Mouse (Mus musculus): ENCODE measurements around the gene Cdc42ep1. TPM values are rescaled to one million over a fixed set of nuclear protein-coding genes. Genes with fewer than 3 reads are reported as not detected.

The Cdc42ep1 gene
- polyA plus RNA-seq, 1 experiment from 2014 or later, result 11.2 TPM

DNA sequence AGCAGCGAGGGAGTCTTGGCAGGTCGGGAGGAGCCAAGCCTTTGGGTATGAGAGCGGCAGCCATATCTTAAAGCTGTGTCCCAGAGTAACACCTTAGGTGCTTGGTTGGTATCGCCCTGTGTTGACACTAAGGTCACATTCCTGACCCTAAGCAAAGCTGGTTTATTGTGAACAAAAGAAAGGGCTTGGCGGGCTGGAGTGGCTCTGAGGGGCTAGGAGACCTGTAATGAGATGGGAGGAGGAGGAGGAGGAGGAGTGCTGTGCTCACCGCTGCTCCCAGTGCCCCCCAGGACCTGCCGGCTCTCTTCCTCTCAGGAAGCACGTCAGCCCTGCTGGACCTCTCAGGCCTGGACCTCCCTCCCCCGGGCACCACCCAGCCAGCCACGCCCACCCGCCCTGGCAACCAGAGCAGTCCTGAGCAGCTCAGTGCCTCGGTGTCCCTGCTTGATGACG lies 47.0 kb downstream of the Cdc42ep1 start:
- no peaks in the 10 kb centered on the region for H3K9me3 ChIP-seq (ENCODE audit: control insufficient read depth, low read length)
- H3K27me3 ChIP-seq (ENCODE audit: control insufficient read depth, insufficient read depth, low read length), result no peaks in the 10 kb centered on the region
- ATAC-seq (ENCODE audit: insufficient number of reproducible peaks, low FRiP score, low TSS enrichment, low read depth) (no peak), DNase-seq (ENCODE audit: low spot score) (no peak)
- peaks cover 31% of the 10 kb centered on the region for H3K36me3 ChIP-seq (ENCODE audit: control insufficient read depth, insufficient read depth, low read length)
- no peak overlapping the region for H3K4me3 ChIP-seq (ENCODE audit: low read depth, low read length)
- H3K4me2 ChIP-seq (ENCODE audit: low read depth, severe bottlenecking), result no peak overlapping the region
- 39% methylated on average over 13 of the region's 13 CpGs for WGBS
- H3K4me1 ChIP-seq (ENCODE audit: control insufficient read depth, insufficient read depth, low read length), result 0 out of 2 replicates have a peak, but pooled peaks cover 2% of the 10 kb centered on the region
- H3K27ac ChIP-seq (replicated peaks; ENCODE audit: low read depth, low read length), result 0 out of 2 replicates have a peak overlapping the region, but pooled peaks have one; percentile 30
- no peak overlapping the region for H3K9ac ChIP-seq (ENCODE audit: low read length)

DNA sequence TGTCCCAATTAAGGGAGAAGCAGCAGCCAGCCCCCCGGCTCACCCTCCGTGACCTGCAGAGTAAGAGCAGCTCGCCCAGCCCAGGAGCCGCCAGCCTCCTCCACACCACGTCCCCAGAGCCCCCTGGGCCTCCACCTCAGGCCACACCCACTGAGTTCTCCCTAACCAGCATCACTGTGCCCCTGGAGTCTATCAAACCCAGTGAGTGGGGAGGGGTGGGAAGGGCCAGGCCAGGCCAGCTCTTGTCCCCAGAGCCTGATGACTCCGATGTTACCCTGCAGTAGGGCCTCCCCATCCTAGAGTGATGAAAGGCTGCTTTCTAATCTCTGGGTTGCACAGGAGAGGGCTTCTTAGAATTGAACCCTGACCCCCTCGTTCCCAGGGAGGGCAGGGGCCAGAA lies 50.0 kb downstream of the Cdc42ep1 start:
- no peaks in the 10 kb centered on the region for H3K9me3 ChIP-seq (ENCODE audit: control insufficient read depth, low read length)
- DNase-seq (ENCODE audit: low spot score) (no peak), ATAC-seq (ENCODE audit: insufficient number of reproducible peaks, low FRiP score, low TSS enrichment, low read depth) (no peak)
- H3K4me2 ChIP-seq (ENCODE audit: low read depth, severe bottlenecking), result no peak overlapping the region
- H3K4me3 ChIP-seq (ENCODE audit: low read depth, low read length), result no peak overlapping the region
- 45% methylated on average over 7 of the region's 7 CpGs for WGBS
- 0 out of 2 replicates have a peak, but pooled peaks cover 2% of the 10 kb centered on the region for H3K4me1 ChIP-seq (ENCODE audit: control insufficient read depth, insufficient read depth, low read length)
- H3K27me3 ChIP-seq (ENCODE audit: control insufficient read depth, insufficient read depth, low read length), result no peaks in the 10 kb centered on the region
- H3K36me3 ChIP-seq (ENCODE audit: control insufficient read depth, insufficient read depth, low read length), result peaks cover 14% of the 10 kb centered on the region; the same call in 1 of the 2 replicates
- H3K9ac ChIP-seq (ENCODE audit: low read length), result no peak overlapping the region
- no peak overlapping the region for H3K27ac ChIP-seq (replicated peaks; ENCODE audit: low read depth, low read length)

DNA sequence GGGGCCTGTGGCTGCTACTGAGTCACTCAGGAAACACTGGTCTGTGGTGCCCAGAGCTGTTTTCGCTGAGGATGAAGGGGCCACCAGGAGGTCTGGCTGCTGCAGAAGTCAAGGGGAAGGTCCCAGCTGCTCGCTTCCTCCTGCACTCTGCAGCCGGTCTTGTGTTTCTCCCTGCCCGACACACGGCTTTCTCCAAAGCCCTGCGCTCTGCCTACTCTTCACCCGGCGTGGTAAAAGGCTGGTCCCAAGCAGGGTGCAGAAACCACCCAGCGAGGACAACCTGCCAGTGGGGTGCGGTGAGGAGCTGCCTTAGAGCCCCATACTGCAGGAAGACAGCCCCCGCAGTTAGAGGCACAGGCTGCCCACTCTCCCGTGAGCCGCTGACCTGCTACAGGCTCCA lies 52.3 kb downstream of the Cdc42ep1 start:
- no peak for ATAC-seq (ENCODE audit: insufficient number of reproducible peaks, low FRiP score, low TSS enrichment, low read depth)
- Histone ChIP-seq H3K36me3 (ENCODE audit: control insufficient read depth, insufficient read depth, low read length) (peaks cover 5% of the 10 kb centered on the region; the same call in 1 of the 2 replicates), H3K4me1 (ENCODE audit: control insufficient read depth, insufficient read depth, low read length) (peaks cover 9% of the 10 kb centered on the region; the same call in 1 of the 2 replicates)

DNA sequence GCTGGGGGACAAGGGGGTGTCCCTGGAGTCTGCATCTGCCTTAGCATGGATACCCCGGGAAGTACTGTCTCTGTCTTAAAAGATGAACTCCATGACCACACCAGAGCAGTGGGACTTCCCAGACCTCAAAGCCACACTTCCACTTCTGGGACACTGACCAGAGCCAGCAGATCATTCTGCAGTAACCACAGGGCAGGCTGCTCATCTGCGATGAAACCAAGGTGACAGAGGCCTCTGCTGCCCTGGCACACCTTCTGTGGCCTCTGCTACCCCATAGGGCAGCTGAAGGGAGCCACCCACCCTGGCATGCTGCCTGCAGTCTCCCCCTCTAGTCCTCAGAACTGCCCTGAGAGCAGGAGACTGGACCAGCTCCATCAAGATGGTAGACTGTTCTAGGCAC lies 53.3 kb downstream of the Cdc42ep1 start:
- Histone ChIP-seq H3K9me3 (ENCODE audit: control insufficient read depth, low read length) (no peaks in the 10 kb centered on the region), H3K36me3 (ENCODE audit: control insufficient read depth, insufficient read depth, low read length) (peaks cover 3% of the 10 kb centered on the region; the same call in 1 of the 2 replicates), H3K27ac (replicated peaks; ENCODE audit: low read depth, low read length) (no peak overlapping the region; the same call in 1 of the 2 replicates), H3K4me2 (ENCODE audit: low read depth, severe bottlenecking) (no peak overlapping the region), H3K4me3 (ENCODE audit: low read depth, low read length) (no peak overlapping the region), H3K9ac (ENCODE audit: low read length) (no peak overlapping the region), H3K27me3 (ENCODE audit: control insufficient read depth, insufficient read depth, low read length) (no peaks in the 10 kb centered on the region), H3K4me1 (ENCODE audit: control insufficient read depth, insufficient read depth, low read length) (peaks cover 11% of the 10 kb centered on the region)
- ATAC-seq (ENCODE audit: insufficient number of reproducible peaks, low FRiP score, low TSS enrichment, low read depth), result no peak
- 86% methylated on average over 2 of the region's 2 CpGs for WGBS
- no peak for DNase-seq (ENCODE audit: low spot score)

More for the DNA sequence above, 52.3 kb downstream of the Cdc42ep1 start:
- no peak overlapping the region for H3K4me2 ChIP-seq (ENCODE audit: low read depth, severe bottlenecking)
- no peaks in the 10 kb centered on the region for H3K27me3 ChIP-seq (ENCODE audit: control insufficient read depth, insufficient read depth, low read length)
- WGBS, result 77% methylated on average over 13 of the region's 13 CpGs
- no peaks in the 10 kb centered on the region for H3K9me3 ChIP-seq (ENCODE audit: control insufficient read depth, low read length)
- no peak overlapping the region for H3K27ac ChIP-seq (replicated peaks; ENCODE audit: low read depth, low read length)
- no peak overlapping the region for H3K4me3 ChIP-seq (ENCODE audit: low read depth, low read length)
- no peak for DNase-seq (ENCODE audit: low spot score)
- no peak overlapping the region for H3K9ac ChIP-seq (ENCODE audit: low read length)

DNA sequence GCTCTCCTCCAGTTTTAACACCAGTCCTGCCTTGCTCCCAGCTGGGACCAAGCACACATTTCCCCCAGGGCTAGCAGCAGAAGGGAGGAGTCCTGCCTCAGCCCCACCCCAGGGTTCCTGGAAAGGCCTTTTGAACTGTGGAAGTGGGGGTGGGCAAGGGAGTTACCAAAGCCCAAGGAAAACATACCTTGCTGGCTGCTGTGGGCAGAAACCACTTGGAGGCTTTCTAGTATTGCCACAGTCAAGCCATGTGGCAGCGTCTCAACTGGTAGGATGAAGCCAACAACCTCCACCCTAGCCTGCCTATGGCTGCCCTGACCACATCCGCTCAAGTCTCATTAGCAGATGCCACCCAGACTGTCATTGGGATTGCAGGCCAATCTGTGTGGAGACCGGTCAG lies 53.7 kb downstream of the Cdc42ep1 start:
- H3K9ac ChIP-seq (ENCODE audit: low read length), result no peak overlapping the region
- H3K36me3 ChIP-seq (ENCODE audit: control insufficient read depth, insufficient read depth, low read length), result no peaks in the 10 kb centered on the region; the same call in 1 of the 2 replicates
- no peak overlapping the region for H3K4me3 ChIP-seq (ENCODE audit: low read depth, low read length)
- no peaks in the 10 kb centered on the region for H3K27me3 ChIP-seq (ENCODE audit: control insufficient read depth, insufficient read depth, low read length)
- H3K4me1 ChIP-seq (ENCODE audit: control insufficient read depth, insufficient read depth, low read length), result peaks cover 15% of the 10 kb centered on the region
- no peak overlapping the region for H3K4me2 ChIP-seq (ENCODE audit: low read depth, severe bottlenecking)
- 73% methylated on average over 3 of the region's 3 CpGs for WGBS
- no peak overlapping the region; the same call in 1 of the 2 replicates for H3K27ac ChIP-seq (replicated peaks; ENCODE audit: low read depth, low read length)
- H3K9me3 ChIP-seq (ENCODE audit: control insufficient read depth, low read length), result no peaks in the 10 kb centered on the region
- ATAC-seq (ENCODE audit: insufficient number of reproducible peaks, low FRiP score, low TSS enrichment, low read depth), result no peak
- DNase-seq (ENCODE audit: low spot score), result no peak

- Histone ChIP-seq H3K4me3 (ENCODE audit: low read depth, low read length) (no peak overlapping the region), H3K27me3 (ENCODE audit: control insufficient read depth, insufficient read depth, low read length) (no peaks in the 10 kb centered on the region), H3K4me1 (ENCODE audit: control insufficient read depth, insufficient read depth, low read length) (peaks cover 20% of the 10 kb centered on the region), H3K9ac (ENCODE audit: low read length) (no peak overlapping the region), H3K36me3 (ENCODE audit: control insufficient read depth, insufficient read depth, low read length) (no peaks in the 10 kb centered on the region; the same call in 1 of the 2 replicates), H3K27ac (replicated peaks; ENCODE audit: low read depth, low read length) (no peak overlapping the region), H3K9me3 (ENCODE audit: control insufficient read depth, low read length) (no peaks in the 10 kb centered on the region), H3K4me2 (ENCODE audit: low read depth, severe bottlenecking) (no peak overlapping the region)
- DNase-seq (ENCODE audit: low spot score) (no peak), ATAC-seq (ENCODE audit: insufficient number of reproducible peaks, low FRiP score, low TSS enrichment, low read depth) (no peak)
- 90% methylated on average over 4 of the region's 4 CpGs for WGBS
Measured at GRCm38 (mm10) chr15:78897488-78897887, 55.1 kb downstream of the Cdc42ep1 start.

GRCm38 (mm10) chr15:78898507-78899001 lies 56.1 kb downstream of the Cdc42ep1 start:
- Histone ChIP-seq H3K27me3 (ENCODE audit: control insufficient read depth, insufficient read depth, low read length) (no peaks in the 10 kb centered on the region), H3K36me3 (ENCODE audit: control insufficient read depth, insufficient read depth, low read length) (0 out of 2 replicates have a peak, but pooled peaks cover 3% of the 10 kb centered on the region), H3K9ac (ENCODE audit: low read length) (0 out of 2 replicates have a peak overlapping the region, but pooled peaks have one; percentile 12), H3K4me3 (ENCODE audit: low read depth, low read length) (no peak overlapping the region), H3K9me3 (ENCODE audit: control insufficient read depth, low read length) (no peaks in the 10 kb centered on the region), H3K4me1 (ENCODE audit: control insufficient read depth, insufficient read depth, low read length) (peaks cover 20% of the 10 kb centered on the region), H3K27ac (replicated peaks; ENCODE audit: low read depth, low read length) (0 out of 2 replicates have a peak overlapping the region, but pooled peaks have one; percentile 14), H3K4me2 (ENCODE audit: low read depth, severe bottlenecking) (peak overlapping the region; percentile 77)
- WGBS, result 55% methylated on average over 6 of the region's 6 CpGs
- DNase-seq (ENCODE audit: low spot score), result no peak
- no peak for ATAC-seq (ENCODE audit: insufficient number of reproducible peaks, low FRiP score, low TSS enrichment, low read depth)

DNA sequence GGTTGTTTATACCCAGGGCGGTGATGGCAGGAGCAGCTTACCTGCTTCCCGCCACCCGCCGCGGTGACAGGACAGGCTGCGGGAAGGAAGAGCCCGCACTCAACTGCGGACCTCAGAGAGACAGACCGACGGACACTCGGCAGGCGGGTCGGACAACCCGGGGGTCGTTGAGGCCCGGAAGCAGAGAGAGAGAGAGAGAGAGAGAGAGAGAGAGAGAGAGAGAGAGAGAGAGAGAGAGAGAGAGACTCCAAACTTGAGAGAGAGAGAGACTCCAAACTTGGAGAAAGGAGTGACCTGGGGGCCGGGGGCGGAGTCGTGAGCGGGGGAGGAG lies 57.0 kb downstream of the Cdc42ep1 start, which contains the start of gene Gm49510:
Gene Gm49510, plus strand, starts transcription at position 259 of the 331 bp plus-strand sequence.
- H3K9me3 ChIP-seq (ENCODE audit: control insufficient read depth, low read length), result no peaks in the 10 kb centered on the region
- DNase-seq (ENCODE audit: low spot score), result no peak
- no peaks in the 10 kb centered on the region for H3K27me3 ChIP-seq (ENCODE audit: control insufficient read depth, insufficient read depth, low read length)
- H3K4me2 ChIP-seq (ENCODE audit: low read depth, severe bottlenecking), result peak within 1 kb of the TSS; percentile 77
- no peak for ATAC-seq (ENCODE audit: insufficient number of reproducible peaks, low FRiP score, low TSS enrichment, low read depth)
- peak within 1 kb of the TSS; percentile 85 for H3K4me3 ChIP-seq (ENCODE audit: low read depth, low read length)
- under 1% methylated on average over 20 of the region's 20 CpGs for WGBS
- H3K36me3 ChIP-seq (ENCODE audit: control insufficient read depth, insufficient read depth, low read length), result 0 out of 2 replicates have a peak, but pooled peaks cover 5% of the 10 kb centered on the region
- H3K27ac ChIP-seq (replicated peaks; ENCODE audit: low read depth, low read length), result peak within 1 kb of the TSS; percentile 42; the same call in 1 of the 2 replicates
- peaks cover 20% of the 10 kb centered on the region for H3K4me1 ChIP-seq (ENCODE audit: control insufficient read depth, insufficient read depth, low read length)
- peak within 1 kb of the TSS; percentile 76 for H3K9ac ChIP-seq (ENCODE audit: low read length)
